Mouse (Mus musculus) inflammation-experienced regulatory T-cells, adult 6 months (primary cell): Measurements from ENCODE around the gene Wdr75. TPM values are rescaled to one million over a fixed set of nuclear protein-coding genes. Genes with fewer than 3 reads are reported as not detected.

Experiments used
- ATAC-seq: one replicate; pipeline ENCODE4 v1.8.0; 2017
- polyA plus RNA-seq, 3 experiments: library from polyadenylated mRNA; unstranded; fragments of 100-300 nt; shearing (Covaris generic); gene quantifications; one replicate each; pipeline ENCODE4 v1.2.1; 2017

The Wdr75 gene
- polyA plus RNA-seq, 3 experiments from 2014 or later, result 30.5 to 61.8 (median 56.9) TPM

GRCm38 (mm10) chr1:45838271-45838670 lies 43.3 kb downstream of the Wdr75 start:
- no peak for ATAC-seq

- ATAC-seq, result no peak
Measured at GRCm38 (mm10) chr1:45845466-45845865, 50.5 kb downstream of the Wdr75 start.

- ATAC-seq, result no peak
Measured at GRCm38 (mm10) chr1:45858038-45858437, 63.1 kb downstream of the Wdr75 start.

- no peak for ATAC-seq
Measured at GRCm38 (mm10) chr1:45860349-45860748, 65.4 kb downstream of the Wdr75 start.

GRCm38 (mm10) chr1:45861162-45861561 lies 66.2 kb downstream of the Wdr75 start:
- ATAC-seq, result no peak

- no peak for ATAC-seq
Measured at GRCm38 (mm10) chr1:45863641-45864040, 68.7 kb downstream of the Wdr75 start.

GRCm38 (mm10) chr1:45864564-45865014 lies 69.6 kb downstream of the Wdr75 start:
- no peak for ATAC-seq

- ATAC-seq, result no peak
Measured at GRCm38 (mm10) chr1:45865316-45865715, 70.3 kb downstream of the Wdr75 start.

- ATAC-seq, result no peak
Measured at GRCm38 (mm10) chr1:45865727-45866126, 70.8 kb downstream of the Wdr75 start.

GRCm38 (mm10) chr1:45866288-45867018 lies 71.5 kb downstream of the Wdr75 start:
- no peak for ATAC-seq

- no peak for ATAC-seq
Measured at GRCm38 (mm10) chr1:45868050-45868449, 73.1 kb downstream of the Wdr75 start.

- ATAC-seq, result no peak
Measured at GRCm38 (mm10) chr1:45868479-45869137, 73.6 kb downstream of the Wdr75 start.

Other genes starting within 250 kb of the Wdr75 start
- not detected for gene Gm5269, start 95.1 kb downstream of the Wdr75 start, polyA plus RNA-seq
- gene Slc40a1, start 131.4 kb downstream of the Wdr75 start, polyA plus RNA-seq, result 1 to 10 TPM in 1 of 3 experiments, under 1 TPM in 2; 0.75 to 5.6 (median 0.94) TPM